In genomic region chr1:98275524-98275923, GRCm38 (mm10) we compare ENCODE assay signal across 18 mouse cellular contexts.
"Had no signal": no experiment of that assay in that cellular context is flagged by ENCODE, and none has a peak within 500 bp of the region (broad histone marks: within the 10 kb centered on the region; RNA-seq: fewer than 3 reads in every experiment).

No protein-coding gene starts in this region.

- H3K4me2 ChIP-seq: limb, embryonic 12.5 days; liver, embryonic 13.5 days; lung, embryonic 15.5 days; midbrain, embryonic 11.5 days; midbrain, embryonic 15.5 days; neural tube, embryonic 13.5 days had no signal

- ATAC-seq: liver, postnatal 0 days; midbrain, embryonic 15.5 days had no signal

- H3K36me3 ChIP-seq: limb, embryonic 12.5 days; liver, embryonic 13.5 days; lung, embryonic 15.5 days; midbrain, embryonic 15.5 days; neural tube, embryonic 13.5 days had no signal

- H3K4me3 ChIP-seq: limb, embryonic 12.5 days; liver, embryonic 13.5 days; lung, embryonic 15.5 days; megakaryocyte, embryonic 14.5 days; midbrain, embryonic 15.5 days; neural tube, embryonic 13.5 days had no signal

- DNase-seq: kidney, postnatal 36 days; layer of hippocampus, adult 9-11 months; layer of hippocampus, postnatal 36 days; liver; liver, embryonic 13.5 days; liver, postnatal 0 days; lung, postnatal 14 days; retina, postnatal 1 day; right cerebral cortex, postnatal 4 days; spleen, adult 18-20 months; thymus, adult 2 months; thymus, postnatal 25 days had no signal

- H3K27me3 ChIP-seq: limb, embryonic 12.5 days; liver, embryonic 13.5 days; lung, embryonic 15.5 days; megakaryocyte, embryonic 14.5 days; midbrain, embryonic 15.5 days; neural tube, embryonic 13.5 days had no signal
